Mouse (Mus musculus): ENCODE measurements around the gene Cd7.

GRCm38 (mm10) chr11:121075655-121076054 is 36.4 kb upstream of the Cd7 start:
- TF ChIP-seq CTCF (IDR thresholded peaks at IDR 0.05; ENCODE audit: low read depth) (no peak), EP300 (IDR thresholded peaks at IDR 0.05; ENCODE audit: low read depth) (no peak)

All from liver, embryonic 14.5 days (tissue).